Mouse (Mus musculus): ENCODE measurements around the gene S100a16. TPM values are rescaled to one million over a fixed set of nuclear protein-coding genes. Genes with fewer than 3 reads are reported as not detected.
A peak's percentile ranks its signal among the peaks of the same experiment; 100 is the strongest.

S100a16 gene
- 10.9 and 17.1 TPM in 2 replicates for polyA plus RNA-seq (2011; ENCODE audit: insufficient read depth, insufficient read length, low replicate concordance, missing spikeins)

- no peak for TF ChIP-seq CTCF (IDR thresholded peaks at IDR 0.05; ENCODE audit: control insufficient read depth, insufficient read depth, low read length)
- no peak for TF ChIP-seq POLR2A (IDR thresholded peaks at IDR 0.05; ENCODE audit: borderline replicate concordance, control insufficient read depth, low read depth, low read length)
- Histone ChIP-seq H3K4me3 (replicated peaks; ENCODE audit: control insufficient read depth, low read depth, low read length) (no peak within 1 kb of the TSS), H3K27ac (ENCODE audit: control insufficient read depth, insufficient read depth, low read depth, low read length, poor library complexity) (no peak within 1 kb of the TSS; the same call in 1 of the 2 replicates), H3K4me1 (ENCODE audit: control insufficient read depth, insufficient read depth, low read length) (no peaks in the 10 kb centered on the region)
- WGBS: 75% methylated on average over 10 of the region's 10 CpGs
These were observed at the start of gene S100a16 for GRCm38 (mm10) chr3:90537141-90537904. TSS of gene S100a16 (plus strand) at chr3:90537254.

- Histone ChIP-seq H3K4me1 (ENCODE audit: control insufficient read depth, insufficient read depth, low read length) (no peaks in the 10 kb centered on the region), H3K4me3 (replicated peaks; ENCODE audit: control insufficient read depth, low read depth, low read length) (no peak overlapping the region), H3K27ac (ENCODE audit: control insufficient read depth, insufficient read depth, low read depth, low read length, poor library complexity) (no peak overlapping the region)
- TF ChIP-seq POLR2A (IDR thresholded peaks at IDR 0.05; ENCODE audit: borderline replicate concordance, control insufficient read depth, low read depth, low read length) (no peak), CTCF (IDR thresholded peaks at IDR 0.05; ENCODE audit: control insufficient read depth, insufficient read depth, low read length) (no peak)
- 89% methylated on average over 6 of the region's 6 CpGs for whole genome bisulfite sequencing
These were observed 48.5 kb upstream of the S100a16 start for GRCm38 (mm10) chr3:90488576-90488975.

DNA sequence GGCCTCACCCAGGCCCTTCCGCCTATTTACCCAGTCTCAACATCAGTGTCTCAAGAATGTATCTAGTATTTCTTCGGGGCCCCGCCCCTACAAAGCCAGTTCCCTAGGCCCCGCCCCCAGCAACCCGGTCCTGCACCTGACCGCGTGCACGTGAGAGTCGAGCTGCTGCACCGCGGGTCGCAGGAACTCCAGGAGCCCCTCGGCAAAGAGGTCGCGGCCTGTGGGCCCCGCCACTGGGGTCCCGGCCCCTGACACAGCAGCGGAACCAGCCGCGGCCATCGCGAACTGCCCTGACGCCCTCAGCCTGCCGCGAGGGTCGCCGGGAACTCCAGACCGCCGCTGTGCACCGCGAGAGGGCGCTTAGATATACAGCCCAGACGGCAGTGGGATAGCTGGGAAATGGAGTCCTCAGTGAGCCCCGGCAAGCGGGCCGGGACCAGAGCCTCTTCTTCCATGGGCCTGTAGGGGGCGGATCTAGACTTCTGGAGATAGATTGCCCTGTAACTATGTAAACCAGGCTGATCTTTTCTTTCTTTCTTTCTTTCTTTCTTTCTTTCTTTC lies 46.3 kb upstream of the S100a16 start, which contains the start of gene Snapin:
TSS of gene Snapin (minus strand) at position 338 of the 561 bp plus-strand sequence.
- H3K4me3 ChIP-seq (replicated peaks; ENCODE audit: control insufficient read depth, low read depth, low read length): peak within 1 kb of the TSS; percentile 91
- H3K4me1 ChIP-seq (ENCODE audit: control insufficient read depth, insufficient read depth, low read length): no peaks in the 10 kb centered on the region
- TF ChIP-seq POLR2A (IDR thresholded peaks at IDR 0.05; ENCODE audit: borderline replicate concordance, control insufficient read depth, low read depth, low read length) (peak; percentile 63; the same call in 1 of the 2 replicates), CTCF (IDR thresholded peaks at IDR 0.05; ENCODE audit: control insufficient read depth, insufficient read depth, low read length) (peak; percentile 85)
- WGBS: under 1% methylated on average over 37 of the region's 37 CpGs
- H3K27ac ChIP-seq (ENCODE audit: control insufficient read depth, insufficient read depth, low read depth, low read length, poor library complexity): peak within 1 kb of the TSS; percentile 92

DNA sequence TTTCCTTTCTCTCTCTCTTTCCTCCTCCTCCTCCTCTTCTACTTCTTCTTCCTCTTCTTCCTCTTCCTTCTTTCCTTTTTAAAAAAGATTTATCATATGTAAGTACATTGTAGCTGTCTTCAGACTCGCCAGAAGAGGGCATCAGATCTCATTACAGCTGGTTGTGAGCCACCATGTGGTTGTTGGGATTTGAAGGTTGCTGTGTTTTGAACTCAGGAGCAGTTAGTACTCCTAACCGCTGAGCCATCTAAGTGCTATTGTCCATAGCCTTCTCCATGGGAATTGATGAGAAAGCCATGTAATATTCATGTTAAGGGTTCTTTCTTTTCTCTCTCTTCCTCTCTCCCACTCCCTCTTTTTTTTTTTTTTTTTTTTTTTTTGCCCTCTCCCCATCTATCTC lies 45.7 kb upstream of the S100a16 start:
- TF ChIP-seq CTCF (IDR thresholded peaks at IDR 0.05; ENCODE audit: control insufficient read depth, insufficient read depth, low read length) (no peak), POLR2A (IDR thresholded peaks at IDR 0.05; ENCODE audit: borderline replicate concordance, control insufficient read depth, low read depth, low read length) (no peak)
- Histone ChIP-seq H3K4me1 (ENCODE audit: control insufficient read depth, insufficient read depth, low read length) (no peaks in the 10 kb centered on the region), H3K4me3 (replicated peaks; ENCODE audit: control insufficient read depth, low read depth, low read length) (no peak overlapping the region), H3K27ac (ENCODE audit: control insufficient read depth, insufficient read depth, low read depth, low read length, poor library complexity) (no peak overlapping the region)
- 33% methylated on average over 2 of the region's 2 CpGs for WGBS

DNA sequence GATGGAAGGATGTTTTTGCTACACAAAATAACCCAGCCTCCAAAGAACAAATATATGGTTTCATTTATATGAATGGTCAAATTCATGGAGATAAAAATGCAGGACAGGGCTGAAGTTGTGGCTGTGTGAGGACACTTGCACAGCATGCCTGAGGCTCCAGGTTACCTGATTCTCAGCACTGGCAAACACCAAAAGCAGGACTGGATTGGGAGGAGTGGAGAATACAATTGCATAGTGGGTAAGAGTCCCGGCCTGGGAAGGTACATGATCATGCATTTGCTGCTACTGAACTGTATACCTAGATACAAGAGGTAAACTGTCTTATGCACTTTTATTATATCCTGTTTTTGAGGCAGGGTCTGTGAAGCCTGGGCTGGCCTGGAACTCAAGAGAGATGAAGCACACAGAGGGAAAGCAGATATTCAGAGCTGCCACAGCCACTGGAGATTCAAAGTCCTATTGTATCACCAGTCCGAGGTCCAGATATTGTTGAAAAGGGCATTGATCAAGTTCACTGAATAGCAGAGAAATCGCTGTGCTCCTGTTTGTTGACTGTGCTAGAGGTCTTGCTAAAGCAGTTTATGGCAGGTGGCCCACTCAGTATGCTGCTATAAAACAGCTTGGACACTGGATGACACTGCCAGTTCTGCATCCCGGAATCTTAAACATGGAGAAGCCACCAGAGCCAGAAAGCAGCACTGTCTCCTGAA lies 43.1 kb upstream of the S100a16 start:
- H3K4me1 ChIP-seq (ENCODE audit: control insufficient read depth, insufficient read depth, low read length): no peaks in the 10 kb centered on the region
- no peak overlapping the region for H3K4me3 ChIP-seq (replicated peaks; ENCODE audit: control insufficient read depth, low read depth, low read length)
- TF ChIP-seq POLR2A (IDR thresholded peaks at IDR 0.05; ENCODE audit: borderline replicate concordance, control insufficient read depth, low read depth, low read length) (no peak), CTCF (IDR thresholded peaks at IDR 0.05; ENCODE audit: control insufficient read depth, insufficient read depth, low read length) (no peak)
- WGBS: 82% methylated on average over 4 of the region's 4 CpGs
- H3K27ac ChIP-seq (ENCODE audit: control insufficient read depth, insufficient read depth, low read depth, low read length, poor library complexity): no peak overlapping the region

- Histone ChIP-seq H3K4me1 (ENCODE audit: control insufficient read depth, insufficient read depth, low read length) (no peaks in the 10 kb centered on the region), H3K4me3 (replicated peaks; ENCODE audit: control insufficient read depth, low read depth, low read length) (no peak overlapping the region), H3K27ac (ENCODE audit: control insufficient read depth, insufficient read depth, low read depth, low read length, poor library complexity) (no peak overlapping the region)
- TF ChIP-seq CTCF (IDR thresholded peaks at IDR 0.05; ENCODE audit: control insufficient read depth, insufficient read depth, low read length) (no peak), POLR2A (IDR thresholded peaks at IDR 0.05; ENCODE audit: borderline replicate concordance, control insufficient read depth, low read depth, low read length) (no peak)
- WGBS: 90% methylated on average over 7 of the region's 7 CpGs
These were observed 41.1 kb upstream of the S100a16 start for GRCm38 (mm10) chr3:90495850-90496525.

DNA sequence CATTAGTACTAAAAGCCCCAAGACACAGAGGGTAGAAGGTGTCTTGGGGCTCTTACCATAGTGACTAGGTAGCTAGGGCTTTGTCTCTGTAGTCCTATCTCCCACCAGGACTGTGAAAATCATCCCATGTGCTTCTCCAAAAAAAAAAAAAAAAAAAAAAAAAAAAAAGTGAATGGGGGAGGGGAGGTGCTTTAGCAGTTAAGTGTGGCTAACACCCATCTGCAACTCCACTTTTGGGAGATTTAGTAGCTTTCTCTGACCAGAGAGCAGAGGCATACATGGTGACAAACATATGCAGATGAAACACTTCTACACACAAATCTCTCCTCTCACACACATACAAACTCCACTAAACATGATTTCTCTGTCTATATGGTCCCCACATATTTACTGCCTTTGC lies 39.5 kb upstream of the S100a16 start:
- TF ChIP-seq CTCF (IDR thresholded peaks at IDR 0.05; ENCODE audit: control insufficient read depth, insufficient read depth, low read length): no peak
- TF ChIP-seq POLR2A (IDR thresholded peaks at IDR 0.05; ENCODE audit: borderline replicate concordance, control insufficient read depth, low read depth, low read length): no peak
- Histone ChIP-seq H3K4me1 (ENCODE audit: control insufficient read depth, insufficient read depth, low read length) (no peaks in the 10 kb centered on the region), H3K27ac (ENCODE audit: control insufficient read depth, insufficient read depth, low read depth, low read length, poor library complexity) (no peak overlapping the region), H3K4me3 (replicated peaks; ENCODE audit: control insufficient read depth, low read depth, low read length) (no peak overlapping the region)
